Mouse (Mus musculus) brain, embryonic 14.5 days (tissue): Measurements from ENCODE around the gene Ppp2r2c.
A peak's percentile ranks its signal among the peaks of the same experiment; 100 is the strongest.

Experiments used
- CTCF ChIP-seq: fragments of 200-500 bp; IDR thresholded peaks from 2 replicates; pipeline ENCODE4 v1.5.1; 2012; ENCODE audit warnings: inconsistent platforms, mild to moderate bottlenecking, moderate library complexity, borderline replicate concordance; ENCODE audit not compliant: insufficient read depth, insufficient read length; ENCODE audit errors: extremely low read depth
- POLR2A ChIP-seq: fragments of 200-500 bp; IDR thresholded peaks from 2 replicates; pipeline ENCODE4 v1.6.1; 2012; ENCODE audit warnings: mild to moderate bottlenecking, inconsistent platforms, borderline replicate concordance; ENCODE audit not compliant: poor library complexity, insufficient read depth, insufficient read length, severe bottlenecking; ENCODE audit errors: extremely low read depth

DNA sequence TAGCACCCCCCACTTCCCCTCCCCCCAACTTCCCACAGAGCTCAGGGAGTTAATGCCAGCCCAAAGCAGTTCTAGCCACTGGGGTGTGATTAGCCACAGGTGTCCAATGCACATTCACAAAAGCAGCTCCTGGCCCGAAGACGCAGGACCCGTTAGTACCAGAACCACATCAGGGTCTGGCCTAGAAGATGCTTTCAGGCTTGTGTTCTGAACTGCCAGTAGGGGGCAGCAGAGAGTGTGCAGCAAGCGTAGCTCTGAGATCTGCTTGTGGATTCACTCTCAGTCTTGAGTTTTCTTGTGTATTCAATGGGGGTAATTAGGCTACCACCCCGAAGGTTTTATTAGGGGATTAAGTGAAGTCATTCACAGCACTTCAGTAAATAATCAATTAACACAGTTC, 78.1 kb downstream of the Ppp2r2c start:
- TF ChIP-seq POLR2A, result no peak
- TF ChIP-seq CTCF, result peak; percentile 94
